Mouse (Mus musculus) layer of hippocampus, adult 9-11 months (tissue): ENCODE results near the gene Gm3776.
"Not testable (repeated sequence)": the region's sequence is repeated elsewhere in the genome, so short reads cannot be mapped to it uniquely, and the experiment has no call there.

ENCODE experiments used
- DNase-seq: peaks from one replicate; pipeline ENCODE4 v3.0.0; 2022

Gene Gm3776

DNA sequence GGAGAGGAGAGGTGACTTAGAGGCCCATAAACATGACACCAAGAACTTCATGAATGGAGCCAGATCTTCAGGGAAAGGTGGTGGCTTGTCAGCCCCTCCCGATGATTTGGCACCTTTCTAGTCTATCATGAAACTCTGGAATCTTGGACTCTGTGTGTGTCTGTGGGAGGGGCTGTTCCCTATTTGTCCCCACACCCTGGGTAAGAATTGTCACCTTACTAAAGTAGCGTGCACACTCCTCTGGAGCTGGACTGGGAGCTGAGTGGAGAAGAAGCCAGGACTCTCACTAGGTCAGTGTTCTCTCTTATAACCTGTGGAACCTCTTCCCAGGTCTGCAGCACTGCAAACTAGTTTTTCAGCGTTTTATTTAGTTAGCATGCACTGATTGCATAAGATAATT is at the start of gene Gm3776:
Gene Gm3776 (plus strand): TSS at position 216 of the 400 bp plus-strand sequence.
- DNase-seq: not testable (repeated sequence)

DNA sequence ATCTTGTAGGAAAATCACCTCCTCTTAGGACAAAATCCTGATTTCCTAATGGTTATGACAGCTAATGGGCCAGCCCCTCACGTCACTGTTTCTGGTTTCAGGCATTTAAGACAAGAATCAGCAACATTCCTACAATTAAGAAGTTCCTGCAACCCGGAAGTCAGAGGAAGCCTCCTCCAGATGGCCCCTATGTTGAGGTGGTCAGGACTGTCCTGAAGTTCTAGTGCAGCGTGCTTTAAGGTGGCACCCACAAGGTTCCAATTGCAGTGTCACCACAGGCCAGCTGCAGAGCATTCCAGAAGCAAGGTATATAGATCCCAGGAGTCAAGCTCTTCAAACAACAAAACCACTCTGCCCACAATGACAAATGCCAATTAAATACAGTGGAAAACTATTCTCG is 48.0 kb upstream of the Gm3776 start:
- DNase-seq: no peak

DNA sequence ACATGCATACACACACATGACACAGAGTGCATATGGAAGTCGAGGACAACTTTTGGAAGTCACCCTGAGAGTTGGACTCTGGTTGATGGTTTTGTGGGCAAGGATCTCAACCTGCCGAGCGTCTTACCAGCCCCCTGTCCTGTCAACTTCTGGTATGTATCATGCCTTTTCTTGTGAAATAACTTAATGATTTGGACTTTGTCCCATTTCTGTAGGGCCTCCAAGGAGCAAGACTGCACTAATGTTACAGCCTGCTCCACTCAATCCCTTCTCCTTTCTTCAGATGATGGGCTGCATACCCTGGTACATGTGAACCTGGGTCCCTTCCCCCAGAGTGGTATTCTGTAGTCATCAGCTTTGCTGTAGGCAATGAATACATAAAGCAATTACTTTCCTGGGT is 46.9 kb upstream of the Gm3776 start:
- no peak for DNase-seq

DNA sequence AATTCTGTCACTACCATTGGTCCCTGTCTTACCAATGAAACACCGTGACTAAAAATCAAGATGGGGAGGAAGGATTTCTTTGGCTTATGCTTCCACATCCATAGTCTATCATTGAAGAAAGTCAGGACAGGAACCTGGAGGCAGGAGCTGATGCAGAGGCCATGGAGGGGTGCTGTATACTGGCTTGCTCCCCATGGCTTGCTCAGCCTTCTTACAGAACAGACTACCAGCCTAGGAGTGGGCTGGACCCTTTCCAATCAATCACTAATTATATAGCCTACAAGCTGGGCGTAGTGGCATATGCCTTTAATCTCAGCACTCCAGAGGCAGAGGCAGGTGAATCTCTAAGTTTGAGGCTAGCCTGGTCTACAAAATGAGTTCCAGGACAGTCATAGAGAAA is 46.1 kb upstream of the Gm3776 start:
- no peak for DNase-seq

DNA sequence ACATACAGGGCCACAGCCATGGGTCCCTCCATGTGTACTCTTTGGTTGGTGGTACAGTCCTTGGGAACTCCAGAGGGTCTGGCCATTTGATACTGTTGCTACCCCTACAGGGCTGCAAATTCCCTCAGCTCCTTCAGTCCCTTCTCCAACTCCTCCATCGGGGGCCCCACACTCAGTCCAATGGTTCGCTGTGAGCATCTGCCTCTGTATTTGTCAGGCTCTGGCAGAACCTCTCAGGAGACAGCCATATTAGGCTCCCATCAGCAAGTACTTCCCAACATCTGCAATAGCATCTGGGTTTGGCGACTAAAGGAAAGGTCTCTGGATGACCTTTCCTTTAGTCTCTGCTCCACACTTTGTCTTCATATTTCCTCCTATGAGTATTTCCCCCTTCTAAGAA is 45.4 kb upstream of the Gm3776 start:
- no peak for DNase-seq

DNA sequence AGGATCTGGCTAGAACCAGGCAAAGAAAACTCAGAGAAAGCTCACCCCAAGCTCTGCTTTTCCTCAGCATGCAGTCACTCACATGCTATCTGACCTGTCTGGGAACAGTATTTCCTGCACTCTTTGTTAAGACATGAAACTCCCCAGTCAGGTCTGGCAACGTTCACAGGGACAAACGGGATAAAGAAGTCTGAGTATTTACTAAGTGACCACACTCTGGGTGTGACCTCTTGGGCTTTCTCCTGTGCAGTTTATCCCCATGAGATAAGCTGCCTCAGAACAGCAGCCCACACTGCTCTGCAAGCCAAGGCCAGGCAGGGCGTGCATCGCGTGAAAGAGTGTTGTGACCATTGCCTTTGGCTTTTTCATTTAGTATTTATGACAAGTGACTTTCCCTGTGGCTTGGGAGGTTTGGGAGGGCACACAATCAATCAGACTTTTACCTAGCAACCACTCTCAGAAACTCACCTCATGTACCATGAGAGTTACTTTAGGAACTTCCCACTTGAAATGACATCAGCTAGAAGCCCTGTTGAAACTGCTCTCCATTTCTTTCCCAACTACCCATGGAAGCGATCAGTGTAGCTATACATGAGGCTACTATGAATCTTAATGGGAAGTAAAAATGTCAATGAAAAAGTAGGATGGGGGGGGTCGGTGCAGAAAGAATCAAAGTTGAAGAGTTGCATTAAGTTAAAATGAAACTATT is 44.4 kb upstream of the Gm3776 start:
- no peak for DNase-seq

DNA sequence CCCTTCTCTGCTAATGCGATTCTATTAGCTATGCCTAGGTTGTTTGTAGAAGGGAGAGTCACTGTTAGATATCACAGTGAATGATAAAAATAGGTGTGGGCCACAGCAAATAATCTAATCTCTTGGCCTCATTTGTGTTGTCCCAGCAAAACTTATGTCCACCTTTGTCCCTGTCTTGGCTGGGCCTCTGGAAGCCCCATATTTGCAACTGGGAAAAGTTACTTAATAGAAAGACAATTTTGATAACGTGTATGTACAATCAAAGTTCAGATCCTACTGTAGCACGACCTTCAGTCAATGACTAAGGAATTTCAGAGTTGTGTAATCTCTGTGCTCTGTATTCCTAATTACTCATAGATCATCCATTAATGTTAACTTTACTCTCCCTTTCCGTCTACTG is 39.9 kb upstream of the Gm3776 start:
- no peak for DNase-seq

DNA sequence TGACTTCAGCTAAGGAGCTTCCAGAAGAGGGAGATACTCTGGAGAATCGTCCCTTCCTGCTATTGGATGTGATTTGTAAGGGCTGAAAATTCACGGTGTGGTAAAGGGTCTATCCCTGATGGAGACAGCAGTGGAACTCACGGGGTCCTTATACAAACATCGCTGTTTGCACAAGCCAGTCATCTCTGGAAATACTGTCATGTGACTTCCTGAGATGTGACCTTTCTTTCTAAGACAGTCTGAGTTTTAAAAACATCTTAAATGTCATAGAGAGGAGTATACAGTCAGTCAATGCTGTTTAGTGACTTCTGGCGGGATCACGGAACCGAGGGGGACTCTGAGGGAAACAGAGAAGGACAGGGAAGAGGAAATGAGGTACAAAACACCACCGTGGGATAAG is 34.3 kb upstream of the Gm3776 start:
- DNase-seq: no peak

DNA sequence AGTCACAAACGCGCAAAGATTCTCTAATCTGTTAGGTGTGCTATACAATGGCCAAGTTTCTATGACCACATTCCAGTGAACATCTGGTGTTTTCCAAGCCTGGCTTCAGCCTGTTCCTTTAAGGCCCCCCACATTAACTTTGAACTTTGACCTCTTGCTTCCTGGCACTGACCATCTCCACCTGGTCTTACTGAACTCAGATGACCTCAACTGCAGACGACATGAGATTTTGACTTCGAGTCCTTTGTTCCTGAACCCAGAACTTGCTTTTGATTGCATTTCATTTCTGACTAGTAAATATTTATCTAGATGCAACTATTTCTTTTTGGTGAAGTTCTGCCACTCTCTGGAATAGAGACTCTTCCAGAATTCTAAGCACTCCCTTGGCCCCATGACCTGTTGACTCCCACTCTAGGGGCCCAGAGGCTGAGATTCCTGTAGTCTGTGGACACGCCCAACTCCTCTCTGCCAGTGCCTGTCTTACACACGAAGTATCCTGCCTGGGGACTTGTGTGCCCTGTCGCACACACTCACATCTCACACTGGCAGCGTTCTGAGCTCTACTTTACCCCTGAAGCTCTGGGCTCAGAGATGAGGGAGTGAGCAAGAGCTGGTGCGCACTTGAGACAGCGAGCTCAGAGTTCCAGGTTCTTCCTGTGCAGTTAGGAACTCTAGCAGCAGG is 33.6 kb upstream of the Gm3776 start:
- no peak for DNase-seq

DNA sequence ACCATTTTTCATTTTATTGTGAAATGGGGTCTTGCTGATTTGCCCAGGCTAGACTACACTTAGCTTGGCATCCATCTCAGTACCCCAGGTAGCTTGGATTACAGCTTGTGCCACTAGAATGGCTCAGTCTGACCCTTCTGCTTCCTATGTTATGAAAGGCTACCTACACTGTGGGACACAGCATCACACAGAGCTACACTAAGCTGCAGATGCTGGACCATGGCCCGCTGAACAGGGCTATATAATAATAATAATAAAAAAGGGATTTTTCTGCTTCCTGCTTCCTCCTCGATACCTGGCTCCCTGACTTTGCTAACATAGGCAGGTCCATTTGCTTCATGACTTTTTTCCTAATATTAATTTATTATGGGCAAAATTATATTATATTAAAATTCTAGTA is 32.5 kb upstream of the Gm3776 start:
- DNase-seq: no peak

DNA sequence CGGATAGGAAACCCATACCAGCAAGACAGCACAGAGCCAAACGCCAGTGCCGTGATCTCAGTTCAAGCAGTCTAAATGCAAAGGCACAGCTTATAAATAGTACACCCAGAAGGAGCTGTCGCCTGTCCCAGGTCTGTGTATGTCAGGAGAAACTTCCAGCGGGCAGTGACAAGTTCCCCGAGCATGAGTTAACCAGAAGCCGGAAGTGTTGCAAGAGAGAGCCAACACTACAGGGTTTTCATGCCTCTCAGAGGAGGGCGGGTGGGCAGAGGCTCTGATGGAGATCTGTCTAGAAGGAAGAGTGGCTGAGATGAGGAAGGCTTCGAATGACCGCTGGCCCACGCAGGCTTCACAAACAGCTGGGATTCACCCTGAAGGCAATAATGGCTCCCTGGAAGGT is 31.6 kb upstream of the Gm3776 start:
- no peak for DNase-seq

DNA sequence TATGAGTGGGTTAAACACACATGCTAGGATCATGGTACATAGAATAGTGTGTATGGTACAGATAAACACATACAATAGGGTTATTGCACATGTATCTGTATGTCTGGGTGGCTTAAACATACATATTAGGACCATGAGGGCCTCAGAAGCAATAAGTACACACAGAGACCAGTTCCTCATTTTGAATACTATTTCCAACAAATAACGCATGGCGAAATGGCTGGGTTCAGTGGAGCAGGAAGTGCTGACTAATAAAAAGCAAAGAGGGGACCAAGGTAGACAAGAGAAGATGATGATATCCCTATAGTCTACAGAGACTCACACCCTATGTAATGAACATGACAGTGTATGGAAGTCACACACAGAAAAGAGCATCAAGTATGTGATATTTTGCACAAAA is 28.8 kb upstream of the Gm3776 start:
- DNase-seq: no peak

DNA sequence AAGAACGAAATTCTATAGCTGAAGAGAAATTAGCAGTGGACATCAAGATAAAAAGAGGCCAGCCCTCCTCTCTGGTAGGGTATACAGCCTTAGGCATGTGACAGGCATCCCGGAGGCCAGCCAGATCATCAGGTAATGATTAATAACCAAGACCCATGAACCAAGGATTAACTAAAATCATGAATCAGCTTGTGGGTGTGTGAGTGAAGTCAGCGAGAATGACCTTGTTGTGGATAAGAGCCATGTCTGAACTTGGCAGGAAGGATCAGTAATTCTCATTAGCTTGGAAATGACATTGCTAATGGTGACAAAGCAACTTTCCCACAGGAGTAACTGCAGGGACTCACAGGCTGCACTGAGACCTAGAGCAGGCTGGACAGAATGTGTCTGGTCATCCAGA is 27.3 kb upstream of the Gm3776 start:
- not testable (repeated sequence) for DNase-seq

DNA sequence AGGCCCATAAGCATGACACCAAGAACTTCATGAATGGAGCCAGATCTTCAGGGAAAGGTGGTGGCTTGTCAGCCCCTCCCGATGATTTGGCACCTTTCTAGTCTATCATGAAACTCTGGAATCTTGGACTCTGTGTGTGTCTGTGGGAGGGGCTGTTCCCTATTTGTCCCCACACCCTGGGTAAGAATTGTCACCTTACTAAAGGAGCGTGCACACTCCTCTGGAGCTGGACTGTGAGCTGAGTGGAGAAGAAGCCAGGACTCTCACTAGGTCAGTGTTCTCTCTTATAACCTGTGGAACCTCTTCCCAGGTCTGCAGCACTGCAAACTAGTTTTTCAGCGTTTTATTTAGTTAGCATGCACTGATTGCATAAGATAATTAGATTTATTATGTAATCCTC is 26.5 kb upstream of the Gm3776 start, which contains the start of gene Gsta1:
Gene Gsta1 (plus strand): TSS at position 196 of the 400 bp plus-strand sequence.
- not testable (repeated sequence) for DNase-seq

DNA sequence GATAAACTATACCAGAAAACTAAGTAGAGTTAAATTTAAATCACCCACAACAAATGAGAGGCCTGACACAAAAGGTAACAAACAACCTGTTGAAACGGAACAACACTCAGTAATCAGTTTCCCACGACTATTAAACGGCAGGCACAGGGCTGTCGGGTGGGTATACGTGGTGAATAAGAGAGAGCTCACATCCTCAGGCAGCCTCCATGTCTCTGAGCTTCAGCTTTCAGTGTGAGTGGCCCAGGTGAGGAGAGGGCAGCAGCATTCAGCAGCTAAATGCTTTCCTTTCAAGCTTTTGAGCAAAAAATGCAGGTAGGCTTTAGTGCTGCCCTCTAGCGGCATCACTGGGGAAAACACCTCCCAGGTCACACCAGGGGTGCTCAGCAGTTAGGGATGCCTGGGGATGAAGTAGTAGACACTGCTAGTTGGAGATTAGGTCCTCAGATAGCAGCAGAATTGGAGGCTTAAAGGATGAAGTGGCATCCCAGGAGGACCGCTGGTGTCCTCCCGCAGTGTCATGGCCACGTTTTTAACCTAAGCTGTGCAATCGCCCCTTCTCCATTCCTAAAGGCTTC is 23.7 kb upstream of the Gm3776 start:
- DNase-seq: not testable (repeated sequence)

DNA sequence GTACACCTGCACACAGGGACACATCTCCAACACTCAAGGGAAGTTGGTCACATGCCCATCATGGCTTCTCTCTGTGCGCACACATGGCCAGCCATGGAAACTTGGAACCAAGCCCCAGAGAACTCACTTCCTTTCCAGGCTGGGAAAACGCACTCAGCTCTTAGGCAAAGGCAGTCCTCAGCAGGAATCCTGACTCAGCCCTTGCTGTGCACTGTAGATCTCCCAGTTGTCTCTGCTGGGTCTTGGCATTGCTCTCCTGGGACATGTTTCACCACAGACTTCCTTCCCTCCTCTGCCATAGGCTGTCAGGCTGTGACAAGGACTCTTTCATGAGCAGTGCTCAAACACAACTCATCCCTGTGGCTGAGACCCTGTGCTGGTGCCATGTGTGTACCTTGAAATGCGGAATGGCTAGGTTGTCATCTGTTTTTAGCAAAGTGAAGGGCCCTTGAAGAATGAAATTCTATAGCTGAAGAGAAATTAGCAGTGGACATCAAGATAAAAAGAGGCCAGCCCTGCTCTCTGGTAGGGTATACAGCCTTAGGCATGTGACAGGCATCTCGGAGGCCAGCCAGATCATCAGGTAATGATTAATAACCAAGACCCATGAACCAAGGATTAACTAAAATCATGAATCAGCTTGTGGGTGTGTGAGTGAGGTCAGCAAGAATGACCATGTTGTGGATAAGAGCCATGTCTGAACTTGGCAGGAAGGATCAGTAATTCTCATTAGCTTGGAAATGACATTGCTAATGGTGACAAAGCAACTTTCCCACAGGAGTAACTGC is 1.1 kb upstream of the Gm3776 start:
- not testable (repeated sequence) for DNase-seq

DNA sequence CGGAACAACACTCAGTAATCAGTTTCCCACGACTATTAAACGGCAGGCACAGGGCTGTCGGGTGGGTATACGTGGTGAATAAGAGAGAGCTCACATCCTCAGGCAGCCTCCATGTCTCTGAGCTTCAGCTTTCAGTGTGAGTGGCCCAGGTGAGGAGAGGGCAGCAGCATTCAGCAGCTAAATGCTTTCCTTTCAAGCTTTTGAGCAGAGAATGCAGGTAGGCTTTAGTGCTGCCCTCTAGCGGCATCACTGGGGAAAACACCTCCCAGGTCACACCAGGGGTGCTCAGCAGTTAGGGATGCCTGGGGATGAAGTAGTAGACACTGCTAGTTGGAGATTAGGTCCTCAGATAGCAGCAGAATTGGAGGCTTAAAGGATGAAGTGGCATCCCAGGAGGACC is 2.8 kb downstream of the Gm3776 start:
- not testable (repeated sequence) for DNase-seq

DNA sequence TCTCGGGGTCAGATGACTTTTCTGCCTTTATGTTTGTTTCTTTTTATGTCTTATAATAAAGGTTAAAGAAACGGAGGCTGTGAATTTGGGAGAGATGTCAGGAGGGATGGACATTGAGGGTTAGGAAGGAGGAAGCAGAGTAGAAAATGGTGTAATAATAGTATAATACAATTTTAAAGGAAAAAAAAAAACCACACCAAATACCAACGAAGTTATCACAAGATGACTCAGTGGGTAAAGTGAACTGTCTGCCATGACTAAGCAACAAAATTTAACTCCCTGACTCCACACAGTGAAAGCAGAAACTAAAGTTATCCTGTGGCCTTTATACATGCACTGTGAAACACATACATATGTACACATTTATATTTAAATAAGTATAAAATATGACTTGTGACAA is 14.0 kb downstream of the Gm3776 start:
- not testable (repeated sequence) for DNase-seq

DNA sequence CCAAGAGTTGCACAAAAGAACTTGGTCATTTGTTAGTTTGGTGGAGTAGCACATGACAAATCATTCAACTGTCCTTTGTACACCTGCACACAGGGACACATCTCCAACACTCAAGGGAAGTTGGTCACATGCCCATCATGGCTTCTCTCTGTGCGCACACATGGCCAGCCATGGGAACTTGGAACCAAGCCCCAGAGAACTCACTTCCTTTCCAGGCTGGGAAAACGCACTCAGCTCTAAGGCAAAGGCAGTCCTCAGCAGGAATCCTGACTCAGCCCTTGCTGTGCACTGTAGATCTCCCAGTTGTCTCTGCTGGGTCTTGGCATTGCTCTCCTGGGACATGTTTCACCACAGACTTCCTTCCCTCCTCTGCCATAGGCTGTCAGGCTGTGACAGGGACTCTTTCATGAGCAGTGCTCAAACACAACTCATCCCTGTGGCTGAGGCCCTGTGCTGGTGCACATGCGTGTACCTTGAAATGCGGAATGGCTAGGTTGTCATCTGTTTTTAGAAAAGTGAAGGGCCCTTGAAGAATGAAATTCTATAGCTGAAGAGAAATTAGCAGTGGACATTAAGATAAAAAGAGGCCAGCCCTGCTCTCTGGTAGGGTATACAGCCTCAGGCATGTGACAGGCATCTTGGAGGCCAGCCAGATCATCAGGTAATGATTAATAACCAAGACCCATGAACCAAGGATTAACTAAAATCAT is 25.2 kb downstream of the Gm3776 start:
- DNase-seq: not testable (repeated sequence)

DNA sequence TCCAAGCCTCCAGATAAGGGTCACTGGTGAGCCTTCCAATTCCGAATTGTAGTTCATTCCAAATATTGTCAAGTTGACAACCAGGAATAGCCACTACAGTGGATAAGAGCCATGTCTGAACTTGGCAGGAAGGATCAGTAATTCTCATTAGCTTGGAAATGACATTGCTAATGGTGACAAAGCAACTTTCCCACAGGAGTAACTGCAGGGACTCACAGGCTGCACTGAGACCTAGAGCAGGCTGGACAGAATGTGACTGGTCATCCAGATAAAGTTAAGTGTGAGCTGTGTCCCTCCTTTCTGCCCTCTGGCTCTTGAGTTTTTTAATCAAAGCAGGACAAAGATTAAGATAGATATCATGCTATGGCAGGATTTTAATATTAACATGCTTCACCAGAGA is 32.1 kb downstream of the Gm3776 start:
- not testable (repeated sequence) for DNase-seq

DNA sequence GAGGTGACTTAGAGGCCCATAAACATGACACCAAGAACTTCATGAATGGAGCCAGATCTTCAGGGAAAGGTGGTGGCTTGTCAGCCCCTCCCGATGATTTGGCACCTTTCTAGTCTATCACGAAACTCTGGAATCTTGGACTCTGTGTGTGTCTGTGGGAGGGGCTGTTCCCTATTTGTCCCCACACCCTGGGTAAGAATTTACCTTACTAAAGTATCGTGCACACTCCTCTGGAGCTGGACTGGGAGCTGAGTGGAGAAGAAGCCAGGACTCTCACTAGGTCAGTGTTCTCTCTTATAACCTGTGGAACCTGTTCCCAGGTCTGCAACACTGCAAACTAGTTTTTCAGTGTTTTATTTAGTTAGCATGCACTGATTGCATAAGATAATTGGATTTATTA is 32.8 kb downstream of the Gm3776 start, which contains the start of gene Gm10639:
Gene Gm10639 (plus strand): TSS at position 201 of the 400 bp plus-strand sequence.
- DNase-seq: not testable (repeated sequence)

DNA sequence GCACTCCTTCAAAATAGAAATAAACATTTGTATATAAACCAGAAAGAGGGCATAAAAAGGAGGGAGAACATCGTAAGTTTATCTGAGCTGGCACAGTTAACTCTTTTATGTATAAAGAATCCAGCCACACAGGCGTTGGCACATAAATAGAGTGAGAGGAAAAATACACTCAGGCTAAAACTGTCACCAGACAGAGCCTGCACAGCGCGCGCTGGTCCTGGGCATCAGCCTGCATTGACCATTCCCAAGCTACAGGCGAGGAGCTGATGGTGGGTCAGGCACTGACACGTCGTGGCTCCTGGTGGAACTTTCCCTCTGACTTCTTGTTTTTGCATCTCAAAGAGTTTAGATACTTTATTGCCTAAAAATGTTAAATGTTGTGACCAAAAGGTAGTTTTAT is 35.5 kb downstream of the Gm3776 start:
- DNase-seq: not testable (repeated sequence)

DNA sequence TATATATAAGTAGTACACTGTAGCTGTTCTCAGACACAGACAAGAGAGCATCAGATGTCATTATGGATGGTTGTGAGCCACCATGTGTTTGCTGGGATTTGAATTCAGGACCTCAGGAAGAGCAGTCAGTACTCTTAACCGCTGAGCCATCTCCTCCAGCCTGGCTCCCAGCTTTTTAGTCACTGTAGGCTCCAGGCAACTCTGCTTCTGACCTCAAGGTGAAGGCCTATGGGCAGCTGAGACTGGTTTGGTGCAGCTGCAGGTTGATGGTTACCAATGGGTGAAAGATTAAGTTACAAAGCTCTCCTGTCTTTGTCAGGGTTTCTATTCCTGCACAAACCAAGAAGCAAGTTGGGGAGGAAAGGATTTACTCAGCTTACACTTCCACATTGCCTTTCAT is 36.8 kb downstream of the Gm3776 start:
- DNase-seq: not testable (repeated sequence)
